Mouse (Mus musculus) embryonic facial prominence, embryonic 11.5 days (tissue): ENCODE measurements around the gene Abi2. TPM values are rescaled to one million over a fixed set of nuclear protein-coding genes. Genes with fewer than 3 reads are reported as not detected.

Experiments used
- polyA plus RNA-seq: library from polyadenylated mRNA; unstranded; fragments of >200 nt; fragmentation: Nextera tagmentation; extraction: Ambion mirVana; gene quantifications from 2 replicates; pipeline ENCODE4 v1.2.1, GENCODE M21; 2014

Abi2 gene
- polyA plus RNA-seq, 1 experiment from 2014 or later = 34.9 TPM

Other genes with a start within 250 kb of the Abi2 start
- gene Nbeal1, start 229.0 kb upstream of the Abi2 start, polyA plus RNA-seq = 6.3 and 6.7 TPM in 2 replicates
- 12.2 and 12.4 TPM in 2 replicates for gene Cyp20a1, start 66.3 kb upstream of the Abi2 start, polyA plus RNA-seq
- gene Raph1, start 157.5 kb downstream of the Abi2 start, polyA plus RNA-seq = 23.1 and 25.5 TPM in 2 replicates